Mouse (Mus musculus) spleen, adult 2 months (tissue): ENCODE measurements around the gene Syn2. TPM values are rescaled to one million over a fixed set of nuclear protein-coding genes. Genes with fewer than 3 reads are reported as not detected.
A peak's percentile ranks its signal among the peaks of the same experiment; 100 is the strongest.

Experiments used
- DNase-seq, 2 experiments: peaks; one replicate each; pipeline versions ENCODE4 v3.0.0 to v3.0.0-alpha.2; 2012 to 2021; ENCODE audit warnings: low spot score in 2 of 2, low read depth in 1 of 2
- H3K27ac ChIP-seq: fragments of 200-500 bp; 2 replicates; pipeline ENCODE4 v1.5.1; 2012; ENCODE audit warnings: low read length, inconsistent platforms; ENCODE audit not compliant: insufficient read depth
- H3K27me3 ChIP-seq: fragments of 200-500 bp; 2 replicates; pipeline ENCODE4 v1.6.1; 2012; ENCODE audit warnings: mild to moderate bottlenecking, moderate library complexity, low read length, inconsistent platforms; ENCODE audit not compliant: control insufficient read depth, insufficient read depth
- H3K36me3 ChIP-seq: fragments of 200-500 bp; 2 replicates; pipeline ENCODE4 v1.6.1; 2012; ENCODE audit warnings: mild to moderate bottlenecking, low read length, inconsistent platforms; ENCODE audit not compliant: control insufficient read depth, insufficient read depth
- H3K4me1 ChIP-seq: fragments of 200-500 bp; 2 replicates; pipeline ENCODE4 v1.6.1; 2011; ENCODE audit warnings: inconsistent platforms; ENCODE audit not compliant: control insufficient read depth, insufficient read depth, insufficient read length
- H3K4me3 ChIP-seq: fragments of 200-500 bp; 2 replicates; pipeline ENCODE4 v1.5.1; 2011; ENCODE audit warnings: mild to moderate bottlenecking, inconsistent platforms; ENCODE audit not compliant: insufficient read depth, insufficient read length; ENCODE audit errors: extremely low read depth
- CTCF ChIP-seq: fragments of 200-500 bp; IDR thresholded peaks from 2 replicates; pipeline ENCODE4 v1.5.1; 2011; ENCODE audit warnings: mild to moderate bottlenecking, inconsistent platforms; ENCODE audit not compliant: insufficient read depth, insufficient read length, insufficient replicate concordance; ENCODE audit errors: extremely low read depth
- POLR2A ChIP-seq: fragments of 200-500 bp; IDR thresholded peaks from 2 replicates; pipeline ENCODE4 v1.6.1; 2011; ENCODE audit warnings: low read depth, low read length, inconsistent platforms
- WGBS: fragments of 180-500 bp; shearing (Covaris S2); methylation state at CpG from one replicate; pipeline ENCODE4 v1.1.7; 2018; 5-methylcytosine and 5-hydroxymethylcytosine counted together
- polyA plus RNA-seq: library from polyadenylated mRNA; depleted of rRNA; stranded (reverse); fragments of >200 nt; gene quantifications from 2 replicates; pipeline ENCODE4 v1.2.3, GENCODE M21; 2012; rRNA removed

Gene Syn2
- polyA plus RNA-seq, 1 experiment: 0.44 TPM

DNA sequence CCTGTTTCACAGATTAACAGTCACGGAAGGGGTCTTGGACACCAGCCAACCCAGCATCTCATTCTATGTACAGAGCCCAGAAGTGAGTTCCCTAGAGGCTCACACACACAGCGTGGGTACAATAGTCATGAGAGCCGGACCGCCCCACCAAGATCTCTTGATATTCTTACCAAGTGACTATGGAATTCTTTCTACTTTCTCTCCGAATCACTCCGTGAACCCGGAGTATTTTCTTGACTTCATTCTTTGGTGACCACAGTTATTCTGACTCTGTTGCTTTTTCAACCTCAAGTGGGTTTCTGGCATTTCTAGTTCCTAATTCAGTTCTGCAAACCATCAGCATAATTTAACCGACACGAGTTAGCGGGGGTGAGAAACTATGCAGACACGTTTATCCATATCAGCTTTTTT is 182.1 kb downstream of the Syn2 start:
- Histone ChIP-seq H3K27ac (peak overlapping the region; percentile 47; the same call in 1 of the 2 replicates), H3K4me3 (peak overlapping the region; percentile 18; the same call in 1 of the 2 replicates), H3K36me3 (no peaks in the 10 kb centered on the region), H3K4me1 (no peaks in the 10 kb centered on the region), H3K27me3 (no peaks in the 10 kb centered on the region)
- WGBS: 66% methylated on average over 11 of the region's 11 CpGs
- TF ChIP-seq CTCF: no peak
- no peak for TF ChIP-seq POLR2A
- no peak for DNase-seq

DNA sequence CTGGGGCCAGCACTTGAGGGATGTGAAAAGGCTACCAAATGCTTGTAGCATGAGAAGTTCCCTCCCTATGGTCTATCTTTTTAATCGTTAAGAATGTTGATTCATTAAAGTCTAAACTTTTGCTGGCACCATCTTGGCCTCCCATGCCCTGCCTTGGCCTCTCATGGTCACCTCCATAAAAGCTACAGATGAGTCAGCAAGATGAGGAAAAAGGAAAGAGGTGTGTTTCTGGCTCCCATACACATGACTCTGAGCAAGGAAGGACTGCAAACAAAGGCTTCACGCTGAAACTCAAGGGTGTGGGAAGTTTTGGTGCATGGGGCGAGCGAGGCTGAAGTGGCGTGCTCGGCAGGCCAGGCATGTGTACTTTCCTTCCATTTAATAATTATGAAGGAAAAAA is 184.1 kb downstream of the Syn2 start:
- no peaks in the 10 kb centered on the region for H3K36me3 ChIP-seq
- no peak overlapping the region for H3K4me3 ChIP-seq
- no peaks in the 10 kb centered on the region for H3K27me3 ChIP-seq
- no peak for DNase-seq
- no peak overlapping the region for H3K27ac ChIP-seq
- no peaks in the 10 kb centered on the region for H3K4me1 ChIP-seq
- TF ChIP-seq CTCF (no peak), POLR2A (no peak)
- WGBS: 75% methylated on average over 6 of the region's 6 CpGs

DNA sequence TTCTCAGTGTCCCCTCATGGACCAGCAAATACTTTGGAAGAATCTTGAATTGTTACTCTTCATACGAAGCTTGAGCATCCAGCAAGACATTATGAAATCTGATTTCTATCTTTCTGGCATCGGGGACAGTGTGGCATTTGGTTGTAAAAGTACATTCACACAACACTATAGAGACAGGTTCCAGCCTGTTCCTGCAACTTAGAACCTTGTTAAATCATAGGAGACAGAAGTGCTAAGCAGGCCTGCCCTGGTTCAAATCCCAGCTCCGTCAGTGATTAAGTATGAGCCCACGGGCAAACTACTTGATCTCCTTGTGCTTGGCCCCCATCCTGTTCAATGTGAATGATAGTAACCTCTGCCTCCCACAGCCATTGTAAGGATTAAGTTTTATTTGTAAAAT is 185.0 kb downstream of the Syn2 start:
- no peak for TF ChIP-seq CTCF
- WGBS: 88% methylated on average over 4 of the region's 4 CpGs
- H3K4me1 ChIP-seq: no peaks in the 10 kb centered on the region
- no peak overlapping the region for H3K27ac ChIP-seq
- H3K27me3 ChIP-seq: no peaks in the 10 kb centered on the region
- no peak for DNase-seq
- H3K4me3 ChIP-seq: no peak overlapping the region
- no peaks in the 10 kb centered on the region for H3K36me3 ChIP-seq

DNA sequence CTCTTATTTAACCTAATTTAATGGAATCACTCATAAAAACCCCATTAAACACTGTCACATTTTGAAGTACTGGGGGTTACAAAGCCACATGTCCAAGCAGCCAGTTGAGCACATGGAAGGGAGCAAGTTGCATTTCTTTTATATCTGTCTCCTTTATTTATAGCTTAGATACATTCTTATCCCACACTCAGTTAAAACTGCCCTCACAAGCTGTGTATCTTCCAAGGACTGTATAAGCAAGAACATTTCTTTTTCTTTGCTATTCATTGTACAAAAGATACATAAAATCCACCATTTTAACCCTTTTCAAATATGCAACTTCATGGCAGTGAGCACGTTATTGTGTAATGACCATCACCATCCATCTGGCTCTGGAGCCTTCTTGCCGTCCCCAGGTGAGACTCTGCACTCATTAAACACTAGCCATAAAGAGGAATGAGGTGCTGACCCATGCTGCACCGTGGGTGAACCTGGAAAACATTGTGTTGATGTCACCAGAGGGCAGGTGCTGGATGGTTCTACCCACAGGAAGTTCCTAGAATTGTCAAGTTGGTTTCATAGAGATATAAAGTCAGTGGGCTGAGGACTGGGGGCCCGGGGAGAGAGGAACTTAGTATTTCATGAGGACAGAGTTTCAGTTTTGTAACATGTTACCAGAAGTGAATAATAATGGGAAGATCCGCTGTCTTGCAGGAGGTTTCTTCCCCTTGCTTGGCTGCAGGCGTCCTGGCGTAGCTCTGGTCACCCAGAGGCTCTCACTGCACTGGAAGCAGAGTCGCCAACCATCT is 186.4 kb downstream of the Syn2 start:
- no peak overlapping the region for H3K4me3 ChIP-seq
- 45% methylated on average over 8 of the region's 8 CpGs for WGBS
- H3K4me1 ChIP-seq: no peaks in the 10 kb centered on the region
- no peaks in the 10 kb centered on the region for H3K36me3 ChIP-seq
- peak overlapping the region; percentile 29; the same call in 1 of the 2 replicates for H3K27ac ChIP-seq
- no peak for DNase-seq
- no peaks in the 10 kb centered on the region for H3K27me3 ChIP-seq
- TF ChIP-seq POLR2A: no peak
- TF ChIP-seq CTCF: no peak

DNA sequence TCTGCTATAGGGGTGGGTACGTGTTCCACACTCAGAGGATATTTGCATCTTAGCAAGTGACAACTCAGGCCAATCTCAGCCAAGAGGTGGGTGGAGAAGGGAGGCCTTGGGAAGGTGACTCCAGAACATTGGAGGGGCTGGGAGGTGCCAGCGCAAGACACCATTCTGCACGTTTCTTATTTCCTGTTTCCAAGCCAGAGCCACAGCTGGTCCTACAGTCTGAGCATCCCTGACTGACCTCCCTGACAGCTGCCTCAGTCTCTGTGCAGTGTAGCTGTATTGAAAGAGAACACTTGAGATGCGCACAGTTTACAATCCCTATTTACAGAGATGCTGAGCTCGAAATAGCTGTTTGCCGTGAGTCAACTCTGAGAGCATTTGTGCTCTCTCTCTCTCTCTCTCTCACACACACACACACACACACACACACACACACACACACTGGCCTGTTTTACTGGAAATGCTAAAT is 187.2 kb downstream of the Syn2 start:
- H3K27ac ChIP-seq: no peak overlapping the region
- no peaks in the 10 kb centered on the region for H3K36me3 ChIP-seq
- H3K4me3 ChIP-seq: no peak overlapping the region
- no peak for DNase-seq
- no peaks in the 10 kb centered on the region for H3K27me3 ChIP-seq
- H3K4me1 ChIP-seq: no peaks in the 10 kb centered on the region
- no peak for TF ChIP-seq POLR2A
- no peak for TF ChIP-seq CTCF
- 67% methylated on average over 6 of the region's 6 CpGs for WGBS

DNA sequence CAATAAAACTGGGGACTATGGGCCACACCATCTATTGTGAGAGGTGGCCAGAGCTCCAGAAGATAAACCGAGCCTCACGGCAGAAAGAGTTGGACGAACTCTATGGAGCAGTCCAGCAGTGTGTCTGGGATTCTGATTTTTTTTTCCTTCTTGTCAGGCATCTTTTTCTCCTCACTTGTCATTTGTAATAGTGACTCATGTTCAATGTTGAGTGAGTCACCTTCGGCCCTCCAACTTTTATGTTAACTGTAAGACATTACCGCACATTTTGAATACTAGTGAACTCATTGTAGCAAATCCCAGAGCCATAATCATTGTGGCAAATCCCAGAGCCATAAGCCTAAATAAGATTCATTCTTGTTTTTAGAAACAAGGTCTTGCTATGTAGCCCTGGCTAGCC is 188.3 kb downstream of the Syn2 start:
- no peak overlapping the region for H3K4me3 ChIP-seq
- no peaks in the 10 kb centered on the region for H3K36me3 ChIP-seq
- 95% methylated on average over 5 of the region's 5 CpGs for WGBS
- H3K4me1 ChIP-seq: no peaks in the 10 kb centered on the region
- TF ChIP-seq CTCF (no peak), POLR2A (no peak)
- H3K27me3 ChIP-seq: no peaks in the 10 kb centered on the region
- no peak for DNase-seq
- no peak overlapping the region for H3K27ac ChIP-seq

DNA sequence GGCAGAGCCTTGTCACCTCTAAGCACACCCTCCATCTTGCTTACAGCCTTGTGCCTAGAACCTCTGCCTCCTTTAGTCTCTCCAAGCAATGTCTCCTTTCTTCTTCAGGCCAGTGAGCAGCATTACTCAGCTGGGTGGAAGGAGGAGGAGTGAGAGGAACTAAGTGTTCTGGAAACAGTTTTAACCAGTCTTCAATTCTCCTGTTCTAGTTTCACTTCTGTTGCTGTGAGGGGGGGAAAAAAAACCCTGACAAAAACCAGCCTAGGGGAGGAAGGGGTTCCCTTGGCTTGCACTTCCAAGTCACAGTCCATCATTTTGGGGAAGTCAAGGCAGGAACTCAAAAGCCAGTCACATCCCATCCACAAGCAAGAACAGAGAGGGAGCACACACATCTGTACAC is 196.3 kb downstream of the Syn2 start:
- peak overlapping the region; percentile 14; the same call in 1 of the 2 replicates for H3K27ac ChIP-seq
- H3K27me3 ChIP-seq: no peaks in the 10 kb centered on the region
- DNase-seq: no peak
- TF ChIP-seq POLR2A: no peak
- TF ChIP-seq CTCF: no peak
- H3K4me3 ChIP-seq: no peak overlapping the region
- no peaks in the 10 kb centered on the region for H3K4me1 ChIP-seq
- H3K36me3 ChIP-seq: no peaks in the 10 kb centered on the region

Other genes with a start within 250 kb of the Syn2 start
- 36.1 and 43.6 TPM in 2 replicates for gene Vgll4, start 164.9 kb upstream of the Syn2 start, polyA plus RNA-seq
- 24.3 and 28.5 TPM in 2 replicates for gene Tamm41, start 97.0 kb upstream of the Syn2 start, polyA plus RNA-seq
- gene Gm17482, start 92.4 kb downstream of the Syn2 start, polyA plus RNA-seq: not detected in 2 replicates
- gene Timp4, start 117.3 kb downstream of the Syn2 start, polyA plus RNA-seq: 0.22 and 0.39 TPM in 2 replicates
- gene Pparg, start 226.0 kb downstream of the Syn2 start, polyA plus RNA-seq: 4.3 and 5.1 TPM in 2 replicates